Mouse (Mus musculus) regulatory T cell (primary cell): ENCODE data around the gene Sema7a.

Experiments
- in situ Hi-C: fragments of 300-600 bp; cut with MboI, MseI; formaldehyde crosslinking; loops from one replicate; pipeline ENCODE4 v1.15.1; 2025; ENCODE audit warnings: high pct_unique_total_duplicates

Sema7a gene

DNA sequence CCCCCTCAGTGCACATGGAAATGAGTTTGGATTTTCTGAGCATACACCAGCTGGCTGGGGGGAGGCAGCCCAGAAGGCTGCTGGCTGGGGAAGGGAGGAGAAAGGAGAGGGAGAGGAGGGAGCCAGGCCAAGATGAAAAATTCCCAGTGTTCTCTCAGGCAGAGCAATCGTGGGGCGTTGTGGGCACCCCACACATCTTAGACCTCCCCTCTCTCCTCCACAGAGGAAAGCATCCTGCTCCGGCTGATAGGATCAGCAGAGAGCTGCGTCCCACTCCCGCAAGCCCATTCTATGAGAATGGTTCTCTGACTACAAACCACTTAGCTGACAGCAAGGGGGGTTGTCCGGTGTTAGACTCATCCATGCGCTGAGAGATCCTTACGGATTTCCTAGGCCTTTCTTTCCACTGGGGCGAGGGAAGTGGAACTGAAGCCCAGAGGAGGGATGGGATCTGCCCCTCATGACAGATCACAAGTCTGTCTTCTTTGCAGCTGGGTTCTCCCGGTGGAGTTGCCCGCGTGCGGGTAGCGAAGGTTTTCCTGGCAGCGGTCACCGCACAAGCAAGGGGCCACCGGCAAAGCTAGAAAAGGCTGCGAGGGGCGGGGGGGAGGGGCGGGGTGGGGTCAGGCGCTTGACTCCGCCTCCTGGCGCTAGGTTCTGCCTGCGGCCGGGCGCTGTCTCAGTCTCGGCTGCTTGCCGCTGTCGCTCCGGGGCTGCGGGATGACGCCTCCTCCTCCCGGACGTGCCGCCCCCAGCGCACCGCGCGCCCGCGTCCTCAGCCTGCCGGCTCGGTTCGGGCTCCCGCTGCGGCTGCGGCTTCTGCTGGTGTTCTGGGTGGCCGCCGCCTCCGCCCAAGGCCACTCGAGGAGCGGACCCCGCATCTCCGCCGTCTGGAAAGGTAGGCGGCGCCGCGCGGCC is at the start of gene Sema7a:
Gene Sema7a, plus strand, starts transcription at position 682 of the 918 bp plus-strand sequence.
- in situ Hi-C loops, result loop anchor here (5.0 kb wide), 2 partner anchors 53 to 77 kb away; no protein-coding TSS in a partner anchor

DNA sequence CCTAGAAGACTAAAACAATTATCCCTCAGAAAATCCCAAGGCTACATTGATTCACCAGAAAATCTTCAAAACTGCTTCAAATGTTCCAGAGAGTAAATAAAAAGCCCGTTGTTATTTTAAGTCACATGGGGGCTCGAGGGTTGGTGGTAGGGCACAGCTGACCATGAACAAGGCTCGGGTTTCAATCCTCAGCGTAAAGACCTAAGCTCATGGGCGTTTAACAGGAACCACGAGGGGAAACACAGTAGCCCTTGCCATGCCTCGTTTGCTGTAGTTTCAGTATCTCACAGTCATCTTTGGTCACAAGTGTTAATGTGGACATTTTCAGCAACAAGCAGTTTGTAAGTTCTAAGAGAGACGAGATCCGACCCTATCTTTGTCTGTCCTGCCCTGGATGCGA is 39.4 kb upstream of the Sema7a start:
- in situ Hi-C loops, result no loop called here

DNA sequence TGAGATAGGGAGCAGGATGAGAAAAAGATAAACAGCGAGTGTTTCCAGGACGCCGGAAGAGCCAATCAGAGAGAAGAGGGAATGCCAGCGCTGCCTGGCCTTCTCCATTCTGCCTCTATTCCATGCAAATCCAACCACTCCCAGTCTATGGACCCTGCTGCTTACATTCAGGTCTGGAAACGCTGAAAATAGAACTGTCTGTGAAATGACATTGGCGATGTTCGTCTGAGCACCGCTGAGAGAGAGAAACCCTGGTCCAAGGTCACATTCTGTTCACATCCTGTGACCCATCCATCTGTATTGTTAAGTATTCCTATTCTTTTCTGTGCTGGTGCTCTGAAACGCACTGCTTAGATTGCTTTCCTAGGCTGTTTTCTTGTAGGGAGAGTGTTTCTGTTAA is 38.7 kb upstream of the Sema7a start:
- in situ Hi-C loops, result no loop called here

DNA sequence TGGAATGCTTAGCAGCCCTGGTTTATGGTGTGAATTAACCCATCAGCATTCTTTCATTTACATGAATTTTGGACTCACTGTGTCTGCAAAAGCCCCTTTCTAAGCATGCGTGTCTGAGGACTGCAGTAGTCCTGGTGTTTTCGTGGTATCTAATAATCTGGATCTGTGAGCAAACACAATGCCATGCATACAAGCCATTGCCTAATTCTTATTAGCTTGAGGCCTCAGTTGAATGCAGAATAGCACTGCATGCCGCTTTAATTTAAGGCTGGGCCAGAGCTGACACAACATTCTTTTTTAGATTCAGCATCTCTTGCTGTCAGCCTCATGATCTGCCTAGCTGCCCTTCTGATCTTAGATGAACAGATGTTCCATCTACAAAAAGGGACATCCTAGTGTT is 38.3 kb upstream of the Sema7a start:
- in situ Hi-C loops, result no loop called here

DNA sequence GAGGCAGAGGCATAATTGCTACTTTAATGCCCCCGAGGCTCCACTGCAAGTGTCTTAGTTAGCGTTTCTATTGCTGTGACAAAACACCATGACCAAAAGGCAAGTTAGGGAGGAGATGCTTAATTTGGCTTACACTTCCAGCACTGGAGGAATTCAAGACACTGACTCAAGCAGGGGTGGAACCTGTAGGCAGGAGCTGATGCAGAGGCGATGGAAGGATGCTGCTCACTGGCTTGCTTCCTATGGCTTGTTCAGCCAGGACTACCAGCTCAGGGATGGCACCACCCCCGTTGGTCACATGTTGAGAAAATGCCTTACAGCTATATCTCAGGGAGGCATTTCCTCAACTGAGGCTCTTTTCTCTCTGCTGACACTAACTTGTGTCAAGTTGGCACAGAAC is 37.8 kb upstream of the Sema7a start:
- in situ Hi-C loops, result no loop called here

DNA sequence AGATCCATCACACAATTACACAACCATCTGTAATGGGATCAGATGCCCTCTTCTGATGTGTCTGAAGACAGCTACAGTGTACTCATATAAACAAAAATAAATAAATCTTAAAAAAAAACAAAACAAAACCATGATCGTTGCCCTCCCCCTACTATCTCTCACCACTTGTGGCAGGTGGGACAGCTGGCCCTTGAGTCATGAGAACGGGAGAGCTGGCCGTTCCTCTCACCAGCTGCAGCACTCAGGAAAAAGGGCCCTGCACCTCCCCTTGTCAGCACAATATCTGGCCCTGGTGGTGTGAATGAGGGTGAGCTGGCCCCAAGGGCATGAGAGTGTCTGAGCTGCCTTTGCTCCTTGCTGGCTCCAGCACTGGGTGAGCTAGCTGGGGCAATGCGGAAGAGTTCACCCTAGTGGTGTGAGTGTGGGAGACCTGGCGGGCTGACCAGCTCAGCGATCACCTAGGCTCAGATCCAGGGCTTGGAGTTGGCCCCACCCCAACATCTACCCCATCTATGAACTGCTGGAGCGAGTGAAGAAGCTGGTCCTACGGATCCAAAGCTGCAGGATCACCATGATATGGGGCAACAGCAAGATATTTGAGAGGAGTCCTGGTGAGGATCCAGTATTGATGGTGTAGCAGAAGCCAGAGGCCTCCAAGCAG is 36.2 kb upstream of the Sema7a start:
- in situ Hi-C loops, result no loop called here

DNA sequence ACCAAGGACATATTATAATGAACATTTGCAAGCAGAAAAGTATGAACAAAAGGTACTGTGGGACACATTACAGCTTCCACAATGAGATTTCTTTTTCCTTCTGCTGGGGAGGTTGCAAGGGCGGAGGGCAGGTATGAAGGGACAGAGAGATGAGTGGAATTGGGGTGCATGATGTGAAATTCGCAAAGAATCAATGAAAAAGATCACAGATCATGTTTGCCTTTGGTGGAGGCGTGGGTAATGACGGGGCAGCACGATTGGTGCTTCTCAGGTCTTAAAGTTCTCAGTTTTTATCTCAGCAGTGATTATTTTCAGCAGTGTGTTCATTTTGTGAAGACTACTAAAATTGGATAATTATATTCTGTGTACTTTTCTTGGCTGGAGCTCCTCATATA is 35.7 kb upstream of the Sema7a start:
- in situ Hi-C loops, result no loop called here

DNA sequence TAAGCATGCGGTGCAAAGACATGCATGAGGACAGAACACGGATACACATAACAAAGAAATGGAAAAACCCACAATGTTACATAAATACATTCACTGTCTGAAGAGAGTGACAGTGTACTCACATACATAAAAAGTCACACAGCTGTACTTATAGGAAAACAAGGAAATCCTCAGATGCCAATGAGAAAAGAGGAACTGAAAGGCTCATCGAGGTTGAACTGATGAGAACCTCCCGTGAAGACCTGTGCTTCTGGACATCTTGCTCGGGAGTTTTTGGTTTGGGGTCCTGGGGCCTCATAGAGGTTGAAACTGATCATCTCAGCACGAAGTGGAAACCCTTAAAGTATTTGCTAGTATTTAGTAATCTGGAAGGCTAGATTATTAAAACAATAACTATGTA is 32.7 kb upstream of the Sema7a start:
- in situ Hi-C loops, result no loop called here

DNA sequence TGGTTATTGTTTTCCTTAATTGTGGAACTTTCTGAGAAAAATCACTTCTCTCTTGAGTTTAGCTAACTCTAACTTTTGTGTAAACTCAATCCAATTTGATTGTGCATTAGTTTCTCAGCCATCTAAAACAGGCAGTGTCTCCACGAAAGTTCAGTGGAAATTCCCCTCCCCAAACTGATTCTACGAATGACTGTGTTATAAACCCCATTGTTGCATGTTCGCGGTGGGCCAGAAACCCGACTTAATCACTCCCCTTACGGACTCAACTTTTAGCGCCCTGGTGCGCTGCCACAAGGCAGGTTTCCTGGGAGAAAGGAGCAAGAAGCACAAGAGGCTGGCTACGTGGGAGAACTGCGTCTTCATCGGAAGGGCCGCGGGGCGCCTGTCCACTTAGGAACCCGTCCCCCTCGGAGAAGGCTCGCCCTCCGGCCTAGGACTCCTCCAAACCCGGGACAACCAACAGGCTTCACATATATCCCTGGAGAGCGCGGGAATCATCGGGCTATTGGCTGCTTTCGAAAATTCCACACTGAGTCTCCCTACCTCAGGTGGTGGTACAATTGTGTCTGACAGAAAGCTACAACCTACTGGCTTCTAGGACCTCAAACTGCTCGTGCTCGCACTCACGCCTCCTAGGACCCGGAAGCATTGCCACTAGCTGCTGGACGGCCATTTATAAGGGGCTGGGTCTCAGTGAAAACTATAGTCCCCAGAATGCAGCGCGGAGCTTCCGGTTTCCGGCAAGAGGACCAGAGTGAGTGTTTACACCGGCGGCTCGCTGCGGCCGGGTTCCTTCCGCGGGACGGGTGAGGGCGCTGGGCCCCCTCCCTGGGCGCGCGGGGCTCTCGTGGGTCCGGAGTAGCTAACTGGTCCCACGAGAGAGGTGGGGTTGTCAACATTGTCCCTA is 29.4 kb upstream of the Sema7a start, which contains the start of gene Ubl7:
Gene Ubl7, plus strand, starts transcription at position 726 of the 907 bp plus-strand sequence.
- in situ Hi-C loops, result loop anchor here (5.0 kb wide), 1 partner anchor 48 kb away; no protein-coding TSS in a partner anchor

DNA sequence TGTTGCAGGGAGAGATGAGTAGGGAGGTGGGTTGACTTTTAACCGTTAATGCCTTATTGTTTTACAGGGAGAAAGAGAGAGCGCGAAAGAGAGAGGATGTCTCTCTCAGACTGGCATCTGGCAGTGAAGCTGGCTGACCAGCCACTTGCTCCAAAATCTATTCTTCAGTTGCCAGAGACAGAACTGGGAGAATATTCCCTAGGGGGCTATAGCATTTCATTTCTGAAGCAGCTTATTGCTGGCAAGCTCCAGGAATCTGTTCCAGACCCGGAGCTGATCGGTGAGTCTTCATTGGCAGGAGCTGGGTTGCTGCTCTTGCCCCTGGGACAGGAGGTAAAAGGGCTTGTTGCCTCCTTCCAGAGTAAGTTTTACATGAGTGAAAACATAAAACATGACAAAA is 27.3 kb upstream of the Sema7a start:
- in situ Hi-C loops, result loop anchor here (5.0 kb wide), 1 partner anchor 50 kb away; no protein-coding TSS in a partner anchor

DNA sequence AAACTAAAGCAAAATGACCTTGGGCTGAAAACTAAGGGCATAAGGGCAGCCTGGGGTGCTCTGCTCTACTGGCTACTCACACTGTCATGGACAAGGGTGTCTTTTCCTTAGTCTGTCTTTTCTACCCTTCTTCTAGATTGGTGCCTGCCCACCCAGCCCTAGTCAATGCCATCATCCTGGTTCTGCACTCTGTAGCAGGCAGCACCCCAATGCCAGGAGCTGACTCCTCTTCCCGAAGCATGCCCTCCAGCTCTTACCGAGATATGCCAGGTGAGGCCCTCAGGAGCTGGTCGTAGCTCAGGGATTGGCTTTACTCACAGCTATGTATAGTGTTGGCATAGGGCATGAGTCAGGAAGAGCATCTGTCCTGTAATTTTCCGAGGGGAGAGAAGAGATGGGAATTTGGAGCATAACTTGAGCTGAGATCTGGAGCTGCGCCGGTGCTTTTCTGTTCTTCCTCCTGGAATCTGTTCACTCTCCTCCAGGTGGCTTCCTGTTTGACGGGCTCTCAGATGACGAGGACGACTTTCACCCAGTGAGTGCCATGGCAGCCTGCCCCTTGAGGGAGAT is 18.3 kb upstream of the Sema7a start:
- in situ Hi-C loops, result no loop called here

DNA sequence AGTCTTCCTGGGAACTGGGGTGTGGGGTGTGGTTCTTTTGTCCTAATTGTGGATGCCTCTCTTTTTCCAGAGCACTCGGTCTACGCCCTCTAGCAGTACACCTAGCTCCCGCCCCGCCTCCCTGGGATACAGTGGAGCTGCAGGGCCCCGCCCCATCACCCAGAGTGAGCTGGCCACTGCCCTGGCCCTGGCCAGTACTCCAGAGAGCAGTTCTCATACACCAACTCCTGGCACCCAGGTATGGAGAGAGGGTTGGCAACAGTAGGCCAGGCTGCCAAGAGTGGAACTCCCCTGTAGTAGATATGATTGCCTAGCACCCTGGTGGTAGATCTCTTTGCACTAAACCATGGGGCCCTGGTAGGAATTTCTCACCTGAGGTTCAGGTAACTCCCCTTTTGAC is 17.5 kb upstream of the Sema7a start:
- in situ Hi-C loops, result no loop called here

DNA sequence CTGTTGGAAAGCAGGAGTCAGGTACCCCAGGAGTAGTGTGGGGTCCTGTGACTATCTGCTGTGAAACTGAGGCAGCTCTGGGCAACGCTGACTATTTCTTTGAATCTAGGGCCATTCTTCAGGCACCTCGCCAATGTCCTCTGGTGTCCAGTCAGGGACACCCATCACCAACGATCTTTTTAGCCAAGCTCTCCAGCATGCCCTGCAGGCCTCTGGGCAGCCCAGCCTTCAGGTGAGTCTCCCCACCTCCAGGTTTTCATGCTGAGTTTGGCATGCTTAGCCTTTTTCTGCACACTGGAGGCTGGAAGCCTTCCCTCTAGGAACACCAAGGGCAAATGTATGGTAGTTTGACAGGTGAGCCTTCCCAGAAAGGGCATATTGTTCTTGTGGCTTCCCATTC is 16.9 kb upstream of the Sema7a start:
- in situ Hi-C loops, result no loop called here

DNA sequence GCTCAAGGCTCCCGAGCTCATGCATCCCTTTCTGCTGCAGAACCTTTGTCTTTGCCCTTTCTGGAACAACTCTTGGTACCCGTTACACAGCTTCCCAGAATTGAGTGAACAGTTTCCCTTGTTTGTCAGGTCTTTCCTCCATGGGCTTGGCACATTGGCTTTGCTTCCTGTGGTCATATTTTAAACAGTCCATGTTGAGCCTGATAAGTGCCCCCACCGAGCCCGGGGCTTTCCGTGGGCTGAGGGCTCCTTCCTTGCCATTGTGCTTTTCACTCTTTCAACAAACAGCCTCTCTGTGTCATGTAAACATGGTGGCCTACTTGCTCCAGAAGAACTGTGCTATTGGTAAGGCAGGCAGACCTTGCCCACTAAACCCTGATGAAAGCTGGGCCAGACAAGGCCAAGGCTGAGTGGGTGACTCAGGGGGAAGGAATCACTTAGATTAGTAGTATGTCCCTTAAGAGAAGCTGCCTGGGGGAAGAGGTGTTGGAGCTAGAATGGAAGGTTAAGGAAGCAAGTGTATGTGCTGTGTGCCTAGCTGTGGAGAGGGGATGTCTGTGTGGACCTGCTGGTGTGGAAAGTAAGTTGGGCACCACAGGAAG is 8.6 kb upstream of the Sema7a start:
- in situ Hi-C loops, result no loop called here

DNA sequence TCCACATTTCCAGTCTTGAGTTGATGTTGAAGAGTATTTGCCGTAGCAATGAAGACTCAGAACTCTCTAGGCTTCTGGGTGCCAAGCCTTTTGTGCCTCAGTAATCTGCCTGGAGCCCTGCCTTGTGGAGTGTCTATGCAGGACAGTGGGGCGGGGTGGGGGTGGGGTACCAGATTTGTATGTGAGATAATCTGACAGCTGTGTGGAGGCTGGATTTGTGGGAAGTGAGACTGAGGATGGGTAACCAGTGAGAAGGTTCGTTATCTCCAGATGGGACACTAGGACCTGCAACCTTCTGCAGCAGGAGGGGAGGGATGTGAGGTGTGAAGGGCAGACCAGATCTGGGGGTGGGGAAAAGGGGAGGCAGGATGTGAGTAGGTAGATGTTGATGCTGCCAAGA is 7.7 kb upstream of the Sema7a start:
- in situ Hi-C loops, result no loop called here

DNA sequence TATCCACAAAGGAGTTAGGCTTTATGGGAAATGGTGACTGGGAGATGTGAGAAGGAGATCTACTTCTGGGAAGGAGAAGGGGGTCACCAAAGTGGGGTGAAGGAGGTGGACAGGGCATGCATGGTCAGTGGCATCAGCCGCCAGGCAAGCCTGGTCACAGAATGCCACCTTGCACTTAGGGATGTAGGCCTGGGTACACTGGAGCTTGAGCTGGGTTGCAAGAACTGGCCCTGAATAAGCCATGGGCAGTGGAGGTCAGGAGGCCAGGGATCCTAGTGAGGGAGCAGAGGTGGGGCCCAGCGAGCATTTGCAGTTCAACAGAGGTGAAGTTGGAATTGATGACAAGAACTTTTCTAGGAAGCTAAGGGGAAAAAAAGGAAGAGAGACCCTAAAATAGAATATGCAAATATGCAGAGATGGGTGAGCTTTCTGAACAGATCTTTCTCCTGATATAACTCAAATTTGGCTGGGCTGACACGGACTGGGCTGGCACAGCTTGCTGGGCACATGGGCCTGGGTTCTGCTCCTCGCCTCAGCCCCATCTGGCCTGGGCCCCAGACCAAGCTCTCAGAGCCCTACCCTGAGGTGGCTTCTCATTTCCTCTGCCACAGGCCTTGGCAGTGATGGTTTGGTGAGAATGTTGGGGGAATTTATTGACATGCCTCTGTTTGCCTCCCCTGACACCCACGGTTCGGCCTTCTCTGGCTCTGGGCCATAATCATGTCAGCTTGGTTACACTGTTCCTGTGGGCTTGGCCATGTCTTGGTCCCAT is 6.9 kb upstream of the Sema7a start:
- in situ Hi-C loops, result no loop called here

DNA sequence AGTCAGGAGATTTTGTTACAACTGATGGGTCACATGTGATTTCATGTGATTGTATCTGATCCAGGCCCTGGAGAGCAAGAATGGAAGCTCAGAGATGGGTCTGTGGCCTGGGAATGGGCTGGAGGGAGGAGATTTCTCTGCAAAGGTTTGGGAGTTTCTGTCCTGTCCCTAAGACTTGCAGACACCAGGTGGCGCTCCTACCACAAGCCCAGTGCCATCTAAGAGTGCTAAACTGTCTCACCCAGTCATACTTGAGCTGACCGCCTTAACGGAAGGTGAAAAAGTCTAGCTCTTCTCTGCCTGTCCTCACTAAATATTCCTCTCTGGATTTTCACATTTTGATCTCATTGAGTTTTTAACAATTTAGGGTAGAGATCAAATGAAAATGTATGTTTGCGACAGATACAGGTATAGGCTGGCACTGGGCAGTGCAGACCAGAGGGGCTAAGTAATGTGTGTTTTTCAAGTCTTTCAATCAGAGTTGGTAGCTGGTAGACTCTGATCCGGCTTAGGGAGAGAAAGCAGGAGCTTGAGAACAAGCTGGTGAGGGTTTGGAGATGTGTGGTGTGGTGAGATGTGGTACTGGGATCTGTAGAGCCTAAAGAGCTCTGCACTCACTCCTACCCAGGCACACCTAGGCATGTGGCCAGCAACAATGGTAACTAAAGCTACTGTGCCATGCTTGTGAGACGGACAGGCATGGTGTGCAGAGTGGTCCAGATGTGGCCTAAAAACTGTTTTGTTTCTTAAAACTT is 4.1 kb upstream of the Sema7a start:
- in situ Hi-C loops, result loop anchor here (5.0 kb wide), 2 partner anchors 56 to 74 kb away; no protein-coding TSS in a partner anchor

DNA sequence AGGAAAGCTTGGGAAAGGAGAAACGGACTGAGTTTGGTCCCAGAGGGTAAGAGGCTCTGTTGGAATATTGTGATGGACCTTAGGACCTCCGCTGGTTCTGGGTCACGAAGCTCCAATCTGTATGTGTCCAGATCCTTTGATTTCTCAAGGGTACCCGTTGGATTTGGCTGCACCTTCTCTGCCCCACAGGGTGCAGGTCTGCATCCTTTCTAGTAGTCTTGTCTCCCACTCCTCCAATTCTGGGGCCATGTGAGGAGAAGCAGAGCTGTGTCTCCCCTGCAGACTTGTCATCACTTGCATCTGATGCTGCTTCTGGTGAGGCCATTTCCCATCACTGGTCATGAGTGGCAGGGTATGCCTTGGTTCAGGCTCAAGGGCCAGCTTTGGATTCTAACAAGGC is 2.7 kb upstream of the Sema7a start:
- in situ Hi-C loops, result loop anchor here (5.0 kb wide), 2 partner anchors 55 to 75 kb away; no protein-coding TSS in a partner anchor

DNA sequence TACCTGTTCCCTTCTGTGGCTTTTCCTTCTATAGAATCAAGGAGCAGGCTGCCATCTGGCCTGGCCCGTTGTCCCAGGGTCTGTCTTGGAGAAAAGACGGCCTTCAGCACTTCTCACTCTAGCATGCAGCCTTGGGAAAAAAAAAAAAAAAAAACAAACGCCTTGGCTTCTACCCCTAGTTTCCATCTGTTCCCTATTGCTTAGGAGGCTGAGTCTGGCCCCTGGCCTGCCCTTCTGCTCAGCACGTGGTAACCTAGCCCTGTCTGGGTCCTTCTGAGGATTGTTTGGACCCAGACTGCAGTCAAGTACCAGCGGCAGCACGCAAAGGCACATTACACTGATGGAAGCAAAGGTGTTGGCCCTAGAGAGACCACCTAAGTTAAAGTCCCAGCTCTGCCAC is 2.3 kb upstream of the Sema7a start:
- in situ Hi-C loops, result loop anchor here (5.0 kb wide), 2 partner anchors 55 to 75 kb away; no protein-coding TSS in a partner anchor
